Mouse (Mus musculus): ENCODE measurements around the gene Pabpn1l. TPM values are rescaled to one million over a fixed set of nuclear protein-coding genes. Genes with fewer than 3 reads are reported as not detected.
"Not testable (repeated sequence)": the region's sequence is repeated elsewhere in the genome, so short reads cannot be mapped to it uniquely, and the experiment has no call there.

Pabpn1l gene
- total RNA-seq, 4 experiments from 2014 or later: not detected

DNA sequence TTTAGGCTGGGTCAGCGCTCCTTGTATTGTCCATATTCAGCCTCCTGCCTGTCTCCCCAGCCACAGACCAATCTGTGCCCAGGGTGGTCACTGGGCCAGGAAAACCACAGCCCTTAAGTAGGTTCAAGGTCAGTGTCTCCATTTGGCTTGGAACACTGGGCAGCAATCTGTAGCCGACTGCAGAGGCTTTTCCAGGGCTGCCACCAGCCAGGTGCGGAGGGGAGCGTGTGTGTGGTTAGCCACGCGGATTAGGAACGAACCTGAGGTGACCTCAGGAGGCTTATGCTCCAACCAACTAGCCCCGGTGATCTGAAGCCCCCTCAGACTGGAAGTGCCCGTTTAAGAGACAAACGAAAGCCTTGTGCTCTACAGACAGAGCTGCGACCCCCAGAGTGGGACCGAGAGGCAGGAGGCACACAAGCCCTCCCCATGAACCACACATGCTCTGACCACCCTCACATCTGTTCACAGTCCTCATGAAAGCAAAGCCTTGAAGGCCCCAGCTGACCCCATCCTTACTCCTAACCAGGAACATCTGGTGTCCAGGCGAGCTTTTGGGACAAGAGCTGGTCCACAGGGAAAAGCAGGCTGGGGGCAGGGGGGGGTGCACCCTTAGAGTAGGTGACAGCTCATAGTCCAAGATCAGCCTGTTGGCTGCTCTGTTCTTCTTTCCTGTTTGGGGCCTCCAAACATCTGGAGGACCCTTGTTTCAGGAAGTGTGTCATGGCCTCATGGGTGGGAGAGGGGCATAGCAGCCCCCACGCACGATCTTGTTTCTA lies 25.8 kb upstream of the Pabpn1l start:
- no peak for DNase-seq (ENCODE audit: low spot score in 2 of 2)

DNA sequence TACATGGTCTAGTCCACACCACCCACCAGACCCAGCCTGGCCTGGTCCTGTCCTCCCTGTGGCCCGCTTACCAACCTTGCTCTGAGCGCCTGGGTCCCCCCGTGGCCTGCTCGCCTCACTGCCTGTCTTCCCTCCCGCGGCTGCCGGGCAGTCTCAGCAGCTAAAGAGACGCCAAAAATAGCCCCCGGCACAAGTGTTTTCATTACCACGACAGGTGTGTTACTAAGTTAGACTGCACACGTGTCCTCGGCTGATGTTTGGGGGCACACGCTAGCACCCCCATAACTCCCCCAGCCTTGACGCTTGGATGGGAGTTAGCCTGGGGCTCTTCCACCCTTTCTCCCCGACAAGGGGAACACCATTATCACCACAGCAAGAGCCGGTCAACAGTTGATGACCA lies 23.8 kb upstream of the Pabpn1l start:
- no peak for DNase-seq (ENCODE audit: low spot score in 2 of 2)

DNA sequence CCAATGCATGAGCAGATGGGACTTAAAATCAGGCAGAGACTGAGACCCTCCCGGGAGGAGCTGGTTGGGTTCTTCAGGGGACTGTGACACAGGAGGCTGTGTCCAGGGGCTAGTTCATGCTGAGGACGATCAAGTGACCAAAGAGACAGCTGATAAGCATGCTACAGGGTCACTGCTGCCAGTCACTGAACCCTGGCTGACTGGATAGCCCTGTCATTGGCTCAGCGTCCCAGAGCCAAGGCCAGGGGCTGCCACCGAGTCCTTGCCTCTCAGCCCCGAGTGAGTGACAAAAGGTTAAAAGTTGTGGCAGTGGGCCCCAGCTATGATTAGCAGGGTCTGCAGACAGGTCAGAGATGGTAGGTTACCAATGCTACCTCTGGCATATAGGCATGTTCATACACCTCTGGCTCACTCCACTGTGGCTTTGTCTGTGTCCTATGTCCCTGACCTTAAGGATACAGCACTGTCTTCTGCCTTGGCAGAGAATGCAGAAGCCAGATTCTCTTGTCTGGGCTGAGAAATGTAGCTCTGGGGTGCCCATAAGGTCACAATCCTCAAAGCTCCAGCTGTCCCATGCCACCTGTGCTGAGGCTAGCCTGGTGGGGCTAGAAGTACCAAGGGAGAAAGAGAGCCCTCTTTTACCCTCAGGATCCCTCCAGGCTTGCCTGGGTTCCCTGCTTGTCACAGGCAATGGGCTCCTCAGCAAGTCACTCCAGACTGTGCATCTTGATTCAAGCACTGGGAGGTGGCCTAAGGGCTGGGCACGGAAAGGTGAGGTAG lies 21.8 kb upstream of the Pabpn1l start:
- DNase-seq (ENCODE audit: low spot score in 2 of 2): no peak

DNA sequence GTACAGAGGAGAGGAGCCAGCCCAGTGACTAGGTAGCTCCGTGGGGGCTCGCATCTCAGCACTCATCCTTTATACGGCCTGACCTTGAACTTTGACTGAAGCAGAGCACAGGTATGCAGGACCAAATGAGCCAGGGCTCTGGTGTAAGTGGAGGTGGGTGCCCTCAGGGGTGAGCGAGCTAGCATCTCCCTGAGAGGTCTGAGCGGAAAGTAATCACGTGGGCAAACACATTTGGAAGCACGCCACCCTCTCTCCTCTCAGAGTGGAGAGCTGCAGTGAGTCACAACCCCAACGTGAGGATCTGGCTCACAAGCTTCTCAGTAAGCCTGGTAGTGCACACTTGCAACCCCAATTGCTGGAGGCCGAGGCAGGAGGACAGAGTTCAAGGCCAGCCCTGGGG lies 19.5 kb upstream of the Pabpn1l start:
- peak in 1 of 2 experiments; percentile 54 for DNase-seq (ENCODE audit: low spot score in 2 of 2)

DNA sequence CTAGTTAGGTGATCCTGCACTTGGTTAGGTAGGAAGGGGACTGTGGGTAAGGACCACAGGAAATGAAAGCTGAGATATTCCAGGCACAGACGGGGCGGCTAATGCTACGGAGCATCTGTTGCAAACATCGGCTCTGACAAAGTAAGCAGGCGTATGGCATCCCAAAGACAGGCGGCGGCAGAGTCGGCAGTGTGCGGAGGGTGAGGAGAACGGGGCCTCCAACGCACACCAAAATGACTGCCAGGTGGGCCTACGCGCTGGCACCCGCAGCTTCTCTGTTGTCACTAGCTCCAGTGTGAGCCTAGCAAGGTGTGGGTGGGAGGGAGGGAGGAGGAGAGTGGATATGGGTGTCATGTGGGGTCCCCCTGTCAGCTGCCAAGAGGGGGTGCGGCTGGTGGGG lies 18.9 kb upstream of the Pabpn1l start:
- DNase-seq (ENCODE audit: low spot score in 2 of 2): peak; percentile 79 to 88

DNA sequence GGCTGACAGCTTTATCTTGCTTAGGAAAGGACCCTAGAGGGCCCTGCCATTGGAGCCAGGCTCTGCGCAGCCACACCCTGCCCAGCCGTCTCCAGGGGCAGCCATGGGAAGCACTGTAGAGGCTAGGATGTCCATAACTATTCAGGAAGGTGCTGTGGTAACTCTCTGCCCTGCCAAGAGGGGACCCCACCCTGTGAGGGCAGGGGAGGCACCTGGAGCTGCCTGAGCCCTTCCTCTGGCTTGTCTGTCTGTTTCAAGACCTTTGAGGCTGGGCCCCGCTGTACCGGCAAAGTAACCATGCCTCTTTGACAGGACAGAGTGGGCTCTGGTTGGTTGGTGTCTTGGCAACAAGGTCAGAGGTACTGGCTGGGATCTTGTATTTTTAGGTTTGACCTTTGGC lies 18.3 kb upstream of the Pabpn1l start:
- no peak for DNase-seq (ENCODE audit: low spot score in 2 of 2)

DNA sequence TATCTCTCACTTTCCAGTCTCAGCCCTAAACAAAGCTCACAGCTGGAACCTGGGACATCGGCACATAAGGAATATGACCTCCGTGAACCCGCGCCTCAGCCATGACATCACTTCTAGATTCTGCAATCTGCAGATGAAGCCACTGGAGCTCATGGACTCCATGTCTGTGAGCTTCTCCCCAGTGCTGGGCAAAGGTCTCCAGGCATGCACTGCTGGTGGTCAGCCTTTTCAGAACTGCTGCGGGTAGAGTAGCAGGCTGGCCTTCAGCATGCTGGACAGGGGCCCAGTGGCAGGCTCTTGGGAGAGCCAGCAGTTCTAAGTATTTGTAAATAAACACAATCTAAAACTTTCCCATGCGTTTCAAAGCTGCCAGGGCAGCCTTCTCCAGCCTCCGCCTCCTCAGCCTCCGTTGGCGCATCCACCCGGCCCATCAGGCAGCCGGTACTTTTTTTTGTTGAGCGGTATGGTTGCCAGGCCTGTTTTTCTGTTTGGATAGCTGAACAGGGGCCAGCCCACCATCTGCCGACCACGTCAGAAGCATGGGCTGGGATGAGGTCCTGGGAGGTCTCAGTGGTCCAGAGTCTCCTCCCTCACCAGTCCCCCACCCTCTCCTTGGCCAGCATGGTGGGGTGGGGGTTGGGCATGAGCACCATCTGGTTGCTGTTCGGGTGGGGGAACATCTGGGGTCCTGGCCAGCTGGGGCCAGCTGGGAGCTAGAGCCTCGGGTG lies 17.1 kb upstream of the Pabpn1l start:
- peak in 1 of 2 experiments; percentile 36 for DNase-seq (ENCODE audit: low spot score in 2 of 2)

DNA sequence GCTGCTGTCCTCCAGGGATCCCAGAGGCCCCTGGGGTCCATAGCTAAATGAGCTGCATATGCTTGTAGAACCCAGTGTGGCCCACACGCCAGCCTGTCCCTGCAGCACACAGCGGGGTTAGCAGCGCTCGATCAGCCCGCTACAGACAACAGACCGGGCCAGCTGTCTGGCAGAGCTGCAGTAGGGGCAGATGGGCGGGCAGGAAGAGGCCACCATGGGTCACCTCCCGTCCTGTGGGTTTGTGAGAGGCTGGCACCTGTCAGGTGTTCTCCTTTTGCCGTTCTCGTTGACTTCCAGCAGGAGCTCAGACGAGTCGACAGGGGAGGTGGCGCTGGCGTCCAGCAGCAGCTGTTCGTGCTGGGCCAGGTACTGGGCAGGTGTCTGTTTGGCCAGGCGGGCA lies 16.1 kb upstream of the Pabpn1l start:
- no peak for DNase-seq (ENCODE audit: low spot score in 2 of 2)

DNA sequence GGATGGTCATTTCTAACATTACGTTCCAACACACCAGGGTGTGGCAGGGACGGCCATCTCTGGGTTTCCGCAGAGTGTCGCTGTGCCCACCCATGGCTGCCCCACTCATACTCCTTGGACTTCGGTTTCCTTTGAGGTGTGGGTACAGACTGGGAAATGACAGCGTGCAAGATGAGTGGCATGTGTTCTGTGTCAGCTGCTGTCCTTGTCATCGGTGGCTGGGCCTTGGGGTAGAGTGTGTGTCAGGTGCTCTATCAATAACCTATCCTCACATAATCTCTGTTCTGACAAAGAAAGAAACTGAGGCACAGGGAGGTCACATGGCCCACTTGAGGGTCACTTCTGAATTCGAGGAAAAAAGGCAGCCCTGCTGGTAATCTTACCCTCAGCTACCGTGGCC lies 14.7 kb upstream of the Pabpn1l start:
- DNase-seq (ENCODE audit: low spot score in 2 of 2): no peak

DNA sequence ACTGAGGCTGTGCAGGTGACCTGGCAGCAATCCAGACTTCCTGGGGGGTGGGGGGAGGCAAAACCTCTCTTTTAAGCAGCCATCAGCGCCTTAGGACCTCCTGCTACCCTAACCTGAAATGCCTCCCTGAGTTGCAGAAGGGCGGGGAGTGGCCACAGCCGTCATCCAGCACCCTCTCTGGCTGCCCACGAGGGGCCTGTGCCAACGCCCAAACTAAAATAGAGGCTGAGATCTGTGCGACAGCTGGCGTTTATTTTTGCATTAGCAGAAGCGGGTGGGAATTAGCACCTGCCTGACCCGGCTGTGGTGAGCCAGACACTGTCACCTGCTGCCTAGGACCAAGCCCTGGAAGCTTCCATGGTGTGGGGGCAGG lies 14.2 kb upstream of the Pabpn1l start:
- DNase-seq (ENCODE audit: low spot score in 2 of 2): no peak

DNA sequence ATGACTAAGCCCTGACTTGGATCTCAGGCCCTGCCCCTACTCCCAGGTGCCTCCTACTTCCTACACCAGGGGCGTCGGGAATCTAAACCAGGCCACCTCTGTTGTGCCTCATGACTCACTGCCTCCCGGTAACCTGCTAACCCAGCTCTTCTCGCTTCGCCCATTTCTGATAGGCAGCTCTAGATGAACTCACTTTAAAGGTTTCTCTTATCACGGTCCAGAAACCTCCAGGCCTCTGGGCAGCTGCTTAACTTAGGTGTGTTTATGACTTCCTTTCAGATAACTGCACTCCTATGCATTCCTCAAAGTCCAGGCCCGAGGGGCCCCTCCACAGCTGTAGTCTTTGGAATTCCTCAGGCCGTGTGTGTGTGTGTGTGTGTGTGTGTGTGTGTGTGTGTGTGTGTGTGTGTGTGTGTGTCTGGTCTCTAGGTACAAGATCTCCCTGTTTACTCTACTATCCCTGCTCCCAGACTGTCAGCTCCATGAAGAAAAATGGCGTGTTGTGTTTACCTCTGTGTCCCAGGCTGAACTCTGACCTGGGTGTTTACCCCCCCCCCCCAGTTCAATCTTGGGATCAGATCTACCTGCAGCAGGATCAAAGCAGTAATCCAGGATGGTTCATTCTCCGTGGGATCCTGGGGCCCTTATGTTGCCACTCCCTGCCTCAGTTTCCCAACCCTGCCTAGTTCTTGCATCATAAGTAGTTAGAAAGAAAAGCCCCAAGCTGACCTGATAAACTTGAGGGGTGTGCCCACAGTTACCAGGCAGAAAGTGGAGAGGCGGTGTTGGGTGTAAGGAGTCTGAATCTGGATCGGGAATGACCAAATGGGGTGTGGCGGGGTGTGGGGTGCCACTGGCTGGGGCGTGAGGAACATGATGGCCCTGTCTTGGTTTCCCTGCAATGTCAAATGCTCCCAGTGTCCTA lies 13.6 kb upstream of the Pabpn1l start:
- no peak for DNase-seq (ENCODE audit: low spot score in 2 of 2)

DNA sequence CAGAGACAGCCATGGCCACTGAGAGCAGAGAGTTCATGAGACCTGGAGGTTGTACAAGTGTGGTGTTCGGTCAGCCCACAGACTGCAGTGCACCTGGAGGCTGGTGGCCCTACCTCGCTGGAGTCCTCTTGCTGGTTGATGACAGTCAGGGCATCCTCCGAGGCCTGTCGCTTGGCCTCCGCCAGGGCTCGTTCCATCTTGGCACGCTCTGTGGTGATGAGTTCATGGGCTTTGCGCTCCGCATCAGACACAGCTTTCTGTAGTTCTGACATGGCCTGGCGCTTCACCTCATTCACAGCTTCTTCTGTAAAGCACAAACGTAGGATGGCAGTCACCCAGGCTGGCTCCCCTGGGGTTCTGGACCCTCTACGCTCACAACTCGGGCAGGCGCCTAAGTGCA lies 10.7 kb upstream of the Pabpn1l start:
- no peak for DNase-seq (ENCODE audit: low spot score in 2 of 2)

DNA sequence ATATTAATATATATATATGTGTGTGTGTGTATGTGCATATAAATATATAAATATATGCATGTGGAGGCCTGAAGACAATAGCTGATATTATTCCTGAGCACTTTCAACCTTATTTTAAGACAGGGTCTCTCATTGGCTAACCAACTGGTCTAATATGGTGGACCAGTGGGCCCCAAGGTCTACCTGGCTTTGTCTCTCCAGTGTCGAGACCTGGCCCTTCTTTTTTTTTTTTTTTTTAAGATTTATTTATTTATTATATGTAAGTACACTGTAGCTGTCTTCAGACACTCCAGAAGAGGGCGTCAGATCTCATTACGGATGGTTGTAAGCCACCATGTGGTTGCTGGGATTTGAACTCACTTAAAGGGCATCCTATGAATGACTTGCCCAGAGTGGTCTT lies 9.6 kb upstream of the Pabpn1l start:
- DNase-seq (ENCODE audit: low spot score in 2 of 2): not testable (repeated sequence)

DNA sequence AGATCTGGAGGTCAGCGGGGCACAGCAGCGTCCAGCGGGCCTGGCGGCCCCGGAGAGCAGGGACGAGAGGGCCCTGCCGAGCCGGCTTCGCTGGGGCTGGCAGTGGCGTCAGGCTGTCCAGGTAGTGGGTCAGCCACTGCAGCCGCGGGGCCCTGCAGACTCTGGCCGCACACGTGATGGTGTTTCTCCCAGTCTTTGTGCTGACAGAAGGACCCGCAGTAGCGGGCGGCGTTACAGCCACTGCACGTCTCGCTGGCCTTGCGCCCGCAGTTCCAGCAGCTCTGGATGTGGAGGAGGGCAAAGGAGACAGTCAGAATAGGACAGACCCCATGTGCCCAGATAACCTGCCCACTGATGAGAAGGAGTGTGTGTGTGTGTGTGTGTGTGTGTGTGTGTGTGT lies 8.2 kb upstream of the Pabpn1l start:
- DNase-seq (ENCODE audit: low spot score in 2 of 2): no peak

DNA sequence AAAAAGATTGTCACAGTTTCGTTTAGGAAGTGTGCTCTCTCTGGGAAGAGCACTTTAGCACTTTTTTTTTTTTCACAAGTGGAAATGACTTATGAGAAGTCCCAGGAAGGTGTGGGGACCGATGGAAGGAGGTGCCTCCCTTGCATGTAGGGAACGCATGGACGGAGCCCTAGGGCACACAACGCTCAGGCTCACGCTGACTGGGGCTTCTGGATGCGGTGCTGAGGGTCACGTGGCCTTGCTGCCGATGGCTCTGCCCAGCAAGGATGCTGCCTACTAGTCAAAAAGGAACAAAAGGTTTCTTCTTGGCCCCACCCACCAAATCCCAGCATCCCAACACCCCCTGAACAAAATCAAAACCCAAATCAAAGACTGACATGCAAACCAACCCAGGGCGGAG lies 6.8 kb upstream of the Pabpn1l start:
- no peak for DNase-seq (ENCODE audit: low spot score in 2 of 2)

DNA sequence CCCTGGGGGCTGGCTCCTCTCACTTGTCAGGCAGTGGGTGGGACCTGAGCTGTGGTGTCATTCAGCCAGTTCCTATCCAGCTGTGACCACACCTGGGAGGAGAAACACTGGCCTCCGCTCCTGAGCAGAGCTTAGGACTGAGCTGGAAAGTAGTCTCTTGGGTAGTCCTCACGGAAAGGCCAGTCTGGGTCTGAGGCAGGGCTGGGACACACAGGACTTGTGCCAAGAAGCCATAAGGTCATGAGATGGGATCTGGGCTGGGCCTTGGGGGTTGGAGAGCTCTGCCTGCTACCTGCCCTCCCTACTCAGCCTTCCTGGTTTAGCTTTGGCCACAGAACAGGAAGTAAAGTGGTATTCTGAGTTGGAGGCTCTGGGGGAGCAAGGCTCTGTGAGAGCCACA lies 4.4 kb upstream of the Pabpn1l start:
- DNase-seq (ENCODE audit: low spot score in 2 of 2): no peak

DNA sequence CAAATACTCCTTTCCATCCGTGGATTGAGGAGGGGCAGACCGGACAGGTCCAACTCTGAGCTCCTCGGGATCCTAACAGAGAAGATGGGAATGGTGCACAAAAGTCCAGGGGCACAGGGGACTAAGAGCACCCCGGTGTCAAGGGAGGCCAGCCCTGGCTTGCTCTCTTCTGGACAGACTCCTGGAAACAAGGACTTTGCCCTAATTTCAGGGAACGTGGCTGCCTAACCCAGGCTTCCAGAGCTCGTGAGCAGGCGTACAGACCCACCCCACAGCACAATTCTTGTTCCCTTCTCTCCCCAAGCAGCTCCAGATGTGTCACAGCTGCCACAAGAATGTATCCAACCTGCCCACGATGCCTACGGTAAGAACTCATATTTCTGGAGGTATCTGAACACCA lies 3.3 kb upstream of the Pabpn1l start:
- no peak for DNase-seq (ENCODE audit: low spot score in 2 of 2)

DNA sequence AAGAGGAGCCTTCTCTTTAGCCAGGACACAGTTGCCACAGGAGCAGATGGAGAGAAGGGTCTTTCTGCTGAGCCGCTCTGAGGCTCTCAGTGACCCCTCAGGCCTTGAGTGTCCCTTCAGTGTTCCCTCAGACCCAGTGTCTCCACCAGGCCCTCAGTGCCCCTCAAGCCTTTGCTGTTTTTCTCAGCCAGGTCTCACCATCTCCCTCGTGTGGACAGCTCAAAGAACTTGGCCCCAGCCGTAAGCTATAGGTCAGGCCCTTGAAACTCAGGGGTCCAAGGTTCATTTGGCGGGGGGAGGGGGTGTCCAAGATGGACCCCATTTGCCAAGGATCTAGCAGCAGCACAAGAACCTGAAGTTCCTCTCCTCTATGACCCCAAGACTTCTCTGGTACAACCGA lies 2.1 kb upstream of the Pabpn1l start:
- no peak for DNase-seq (ENCODE audit: low spot score in 2 of 2)

DNA sequence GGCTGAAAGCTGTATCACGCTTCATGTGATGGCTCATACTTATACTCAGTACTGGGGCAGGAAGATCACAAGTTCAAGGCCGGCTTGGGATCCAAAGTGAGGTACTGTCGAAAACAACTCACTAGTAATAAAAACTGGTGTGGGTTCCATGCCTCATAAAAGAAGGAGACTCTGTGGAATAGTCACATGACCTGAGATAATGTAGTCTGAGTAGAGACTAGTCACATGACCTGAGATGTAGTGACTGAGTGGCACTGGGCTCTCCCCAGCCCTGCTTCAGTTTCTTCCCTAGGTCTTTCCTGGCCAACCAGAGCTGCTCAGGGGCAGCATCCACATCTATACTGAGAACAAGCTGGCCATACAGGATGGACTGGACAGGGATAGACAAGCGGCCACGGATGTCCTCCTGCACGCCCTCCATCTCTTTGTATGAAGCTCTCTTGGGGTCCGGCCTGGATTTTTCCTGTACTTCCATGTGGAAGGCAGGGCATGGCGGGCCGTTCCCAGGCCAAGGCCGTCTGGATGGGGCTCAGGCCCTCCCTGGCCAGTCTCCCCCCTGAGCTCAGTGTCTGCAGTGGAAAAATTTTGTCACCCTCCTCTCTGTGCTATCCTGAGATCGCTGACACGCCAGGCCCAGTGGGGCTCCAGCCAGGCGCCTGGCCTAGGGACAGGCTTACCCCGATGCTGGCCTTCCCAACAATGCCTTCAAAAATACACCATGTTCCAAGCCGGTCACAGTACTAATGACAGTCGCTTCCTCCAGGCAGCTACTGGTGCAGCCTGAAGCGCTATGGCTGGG lies 1.5 kb upstream of the Pabpn1l start:
- no peak for DNase-seq (ENCODE audit: low spot score in 2 of 2)

DNA sequence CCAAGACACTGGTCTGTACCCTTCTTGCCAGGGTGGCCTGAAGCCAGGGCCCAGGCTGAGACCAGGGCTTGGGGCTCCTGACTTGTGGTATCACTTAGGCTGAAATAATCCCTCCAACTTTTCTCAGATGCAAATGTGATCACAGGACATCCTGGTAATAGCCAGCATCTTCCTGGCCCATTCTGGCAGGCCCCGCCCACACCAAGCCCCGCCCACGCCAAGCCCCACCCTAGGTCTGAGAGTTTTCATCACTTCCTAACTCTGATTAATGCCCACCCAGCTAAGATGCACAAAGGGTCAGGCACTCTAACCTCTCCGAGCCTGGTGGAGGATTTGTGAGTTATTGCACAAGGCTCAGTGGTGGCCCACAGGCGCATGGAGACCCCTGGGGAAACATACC lies 2.1 kb downstream of the Pabpn1l start:
- DNase-seq (ENCODE audit: low spot score in 2 of 2): no peak
